Mouse (Mus musculus): ENCODE results near the gene Cenpb. TPM values are rescaled to one million over a fixed set of nuclear protein-coding genes. Genes with fewer than 3 reads are reported as not detected.
A peak's percentile ranks its signal among the peaks of the same experiment; 100 is the strongest.

Gene Cenpb
- polyA plus RNA-seq, 1 experiment from 2014 or later, result 4.2 TPM

- H3K4me1 ChIP-seq (ENCODE audit: insufficient read depth), result peaks cover 70% of the 10 kb centered on the region
- TF ChIP-seq CTCF (IDR thresholded peaks at IDR 0.05; ENCODE audit: low read depth) (peak; percentile 100), EP300 (IDR thresholded peaks at IDR 0.05; ENCODE audit: low read depth) (0 out of 2 replicates have a peak, but pooled peaks have one; percentile 65)
- H3K36me3 ChIP-seq (replicated peaks; ENCODE audit: insufficient read depth, low read length), result peaks cover 10% of the 10 kb centered on the region
- peak overlapping the region; percentile 69 for H3K4me3 ChIP-seq (ENCODE audit: low read depth, low read length)
- H3K9me3 ChIP-seq (ENCODE audit: low read length), result no peaks in the 10 kb centered on the region
- peak overlapping the region; percentile 74 for H3K9ac ChIP-seq (replicated peaks)
- peak overlapping the region; percentile 91 for H3K27ac ChIP-seq (ENCODE audit: low read depth)
- peak; percentile 91 for ATAC-seq
- H3K27me3 ChIP-seq (ENCODE audit: insufficient read depth, low read length), result no peaks in the 10 kb centered on the region
- peak overlapping the region; percentile 70 for H3K4me2 ChIP-seq (ENCODE audit: low read depth, low read length)
- 1% methylated on average over 50 of the region's 50 CpGs for WGBS (ENCODE audit: insufficient replicate concordance)
- DNase-seq, result peak; percentile 97
Measured at GRCm38 (mm10) chr2:131209969-131210792, 30.3 kb upstream of the Cenpb start.

GRCm38 (mm10) chr2:131209125-131209795 lies 29.4 kb upstream of the Cenpb start:
- Histone ChIP-seq H3K4me2 (ENCODE audit: low read depth, low read length) (peak overlapping the region; percentile 70), H3K9ac (replicated peaks) (peak overlapping the region; percentile 74; the same call in 1 of the 2 replicates), H3K27me3 (ENCODE audit: insufficient read depth, low read length) (no peaks in the 10 kb centered on the region), H3K4me1 (ENCODE audit: insufficient read depth) (peaks cover 75% of the 10 kb centered on the region), H3K27ac (ENCODE audit: low read depth) (peak overlapping the region; percentile 91), H3K9me3 (ENCODE audit: low read length) (no peaks in the 10 kb centered on the region), H3K4me3 (ENCODE audit: low read depth, low read length) (peak overlapping the region; percentile 69; the same call in 1 of the 2 replicates), H3K36me3 (replicated peaks; ENCODE audit: insufficient read depth, low read length) (peaks cover 10% of the 10 kb centered on the region)
- 44% methylated on average over 4 of the region's 4 CpGs for WGBS (ENCODE audit: insufficient replicate concordance)
- no peak for TF ChIP-seq CTCF (IDR thresholded peaks at IDR 0.05; ENCODE audit: low read depth)
- peak; percentile 96 for TF ChIP-seq EP300 (IDR thresholded peaks at IDR 0.05; ENCODE audit: low read depth)
- DNase-seq, result peak; percentile 69
- peak; percentile 31 for ATAC-seq

- peaks cover 10% of the 10 kb centered on the region for H3K36me3 ChIP-seq (replicated peaks; ENCODE audit: insufficient read depth, low read length)
- no peak for DNase-seq
- no peaks in the 10 kb centered on the region for H3K27me3 ChIP-seq (ENCODE audit: insufficient read depth, low read length)
- no peak for ATAC-seq
- H3K9me3 ChIP-seq (ENCODE audit: low read length), result no peaks in the 10 kb centered on the region
- no peak overlapping the region for H3K9ac ChIP-seq (replicated peaks)
- 88% methylated on average over 2 of the region's 2 CpGs for WGBS (ENCODE audit: insufficient replicate concordance)
- no peak overlapping the region for H3K4me2 ChIP-seq (ENCODE audit: low read depth, low read length)
- no peak overlapping the region for H3K4me3 ChIP-seq (ENCODE audit: low read depth, low read length)
- H3K27ac ChIP-seq (ENCODE audit: low read depth), result 0 out of 2 replicates have a peak overlapping the region, but pooled peaks have one; percentile 91
- H3K4me1 ChIP-seq (ENCODE audit: insufficient read depth), result peaks cover 74% of the 10 kb centered on the region
- TF ChIP-seq CTCF (IDR thresholded peaks at IDR 0.05; ENCODE audit: low read depth), result no peak
- TF ChIP-seq EP300 (IDR thresholded peaks at IDR 0.05; ENCODE audit: low read depth), result no peak
Measured at GRCm38 (mm10) chr2:131208356-131208755, 28.5 kb upstream of the Cenpb start.

- DNase-seq (peak; percentile 13), ATAC-seq (no peak)
- 0 out of 2 replicates have a peak within 1 kb of the TSS, but pooled peaks have one; percentile 1 for H3K9ac ChIP-seq (replicated peaks)
- no peaks in the 10 kb centered on the region for H3K27me3 ChIP-seq (ENCODE audit: insufficient read depth, low read length)
- peak within 1 kb of the TSS; percentile 1; the same call in 1 of the 2 replicates for H3K4me2 ChIP-seq (ENCODE audit: low read depth, low read length)
- H3K27ac ChIP-seq (ENCODE audit: low read depth), result peak within 1 kb of the TSS; percentile 77
- H3K4me3 ChIP-seq (ENCODE audit: low read depth, low read length), result no peak within 1 kb of the TSS
- peaks cover under 1% of the 10 kb centered on the region; the same call in 1 of the 2 replicates for H3K36me3 ChIP-seq (replicated peaks; ENCODE audit: insufficient read depth, low read length)
- H3K9me3 ChIP-seq (ENCODE audit: low read length), result no peaks in the 10 kb centered on the region
- peaks cover 62% of the 10 kb centered on the region for H3K4me1 ChIP-seq (ENCODE audit: insufficient read depth)
- 74% methylated on average over 4 of the region's 4 CpGs for WGBS (ENCODE audit: insufficient replicate concordance)
- TF ChIP-seq CTCF (IDR thresholded peaks at IDR 0.05; ENCODE audit: low read depth) (no peak), EP300 (IDR thresholded peaks at IDR 0.05; ENCODE audit: low read depth) (no peak)
Measured at GRCm38 (mm10) chr2:131206778-131207177, 26.9 kb upstream of the Cenpb start, which contains the start of gene Ap5s1. TSS of gene Ap5s1 (plus strand) at chr2:131207078.

GRCm38 (mm10) chr2:131205521-131206182 lies 25.8 kb upstream of the Cenpb start:
- 0 out of 2 replicates have a peak overlapping the region, but pooled peaks have one; percentile 1 for H3K9ac ChIP-seq (replicated peaks)
- WGBS (ENCODE audit: insufficient replicate concordance), result 57% methylated on average over 8 of the region's 8 CpGs

More at GRCm38 (mm10) chr2:131205521-131206182, 25.8 kb upstream of the Cenpb start:
- peak; percentile 100 for TF ChIP-seq EP300 (IDR thresholded peaks at IDR 0.05; ENCODE audit: low read depth)
- no peak for TF ChIP-seq CTCF (IDR thresholded peaks at IDR 0.05; ENCODE audit: low read depth)
- H3K4me3 ChIP-seq (ENCODE audit: low read depth, low read length), result no peak overlapping the region
- H3K27me3 ChIP-seq (ENCODE audit: insufficient read depth, low read length), result no peaks in the 10 kb centered on the region
- DNase-seq (peak; percentile 68), ATAC-seq (peak; percentile 40)
- peak overlapping the region; percentile 77 for H3K27ac ChIP-seq (ENCODE audit: low read depth)
- peak overlapping the region; percentile 1; the same call in 1 of the 2 replicates for H3K4me2 ChIP-seq (ENCODE audit: low read depth, low read length)
- H3K4me1 ChIP-seq (ENCODE audit: insufficient read depth), result peaks cover 56% of the 10 kb centered on the region
- H3K36me3 ChIP-seq (replicated peaks; ENCODE audit: insufficient read depth, low read length), result peaks cover 9% of the 10 kb centered on the region; the same call in 1 of the 2 replicates
- H3K9me3 ChIP-seq (ENCODE audit: low read length), result no peaks in the 10 kb centered on the region
